Mouse (Mus musculus) bone marrow, adult 2 months (tissue): Measurements from ENCODE around the gene Ociad1.

ENCODE experiments used
- CTCF ChIP-seq: fragments of 200-500 bp; IDR thresholded peaks from 2 replicates; pipeline ENCODE4 v1.5.1; 2011; ENCODE audit warnings: low read length, control low read depth; ENCODE audit not compliant: control insufficient read depth, insufficient read depth
- POLR2A ChIP-seq: fragments of 200-500 bp; IDR thresholded peaks from 2 replicates; pipeline ENCODE4 v1.6.1; 2011; ENCODE audit warnings: low read depth, mild to moderate bottlenecking, control low read depth, low read length, borderline replicate concordance; ENCODE audit not compliant: control insufficient read depth

DNA sequence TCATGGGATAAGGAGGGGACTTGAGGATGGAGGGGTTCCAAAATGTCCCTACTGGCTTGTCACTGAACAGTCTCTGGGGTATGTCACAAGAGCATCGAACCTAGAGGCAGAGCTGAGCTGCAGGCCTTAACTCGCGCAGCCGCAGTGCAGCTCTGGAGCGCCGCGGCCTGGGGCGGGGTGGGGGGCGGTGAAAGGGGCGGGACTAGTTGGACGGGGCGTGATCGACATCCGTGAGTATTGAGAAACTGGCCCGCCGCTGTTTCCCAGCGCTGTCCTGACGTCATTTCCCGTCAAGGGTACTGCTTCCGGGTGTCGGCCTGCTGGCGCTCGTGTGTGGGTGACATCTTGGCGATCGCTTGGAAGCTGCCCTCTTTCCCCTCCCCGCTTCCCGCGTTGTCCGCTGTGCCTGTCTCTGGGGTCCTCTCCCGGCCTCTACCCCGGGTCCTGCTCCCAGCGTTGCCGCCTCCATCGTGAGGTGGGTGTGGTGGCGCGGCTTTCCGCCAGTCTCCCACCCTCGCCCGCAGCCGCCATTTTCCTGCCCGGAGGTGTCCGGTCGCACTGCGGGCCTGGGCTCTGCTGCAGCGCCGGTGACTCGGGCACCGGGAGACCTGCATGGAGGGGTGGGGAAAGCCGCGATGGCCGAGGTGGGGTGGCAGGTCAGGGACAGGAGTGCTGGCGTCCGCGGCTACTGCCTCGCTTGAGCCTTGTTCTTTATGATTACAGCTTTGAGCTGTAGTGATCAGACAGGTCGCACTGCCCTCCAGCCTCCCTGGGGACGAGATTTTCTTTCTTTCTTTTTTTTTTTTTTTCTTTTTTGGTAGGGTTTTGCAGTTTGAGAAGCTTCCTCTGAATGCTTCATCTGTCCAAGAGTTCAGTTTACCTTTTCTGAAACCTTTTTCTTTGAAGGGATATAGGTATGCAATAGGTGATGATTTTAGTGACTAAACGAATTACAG is at the start of gene Ociad1:
- TF ChIP-seq POLR2A (peak; percentile 91; the same call in 1 of the 2 replicates), CTCF (no peak)
